Mouse (Mus musculus) T-helper 2 cell (primary cell): ENCODE measurements at regions not wholly inside any gene's neighbourhood (a gene's known extent, or its start where the extent isn't known, plus 50 kb on each side); places are given as distances from the start of the nearest gene placed in this dataset.

Experiments used
- in situ Hi-C: fragments of 300-600 bp; cut with MboI, MseI; formaldehyde crosslinking; loops from one replicate; pipeline ENCODE4 v1.15.1; 2025; ENCODE audit warnings: high pct_unique_total_duplicates

GRCm38 (mm10) chr2:138123331-138123730 lies 133.0 kb upstream of the Btbd3 start:
- in situ Hi-C loops = no loop called here

DNA sequence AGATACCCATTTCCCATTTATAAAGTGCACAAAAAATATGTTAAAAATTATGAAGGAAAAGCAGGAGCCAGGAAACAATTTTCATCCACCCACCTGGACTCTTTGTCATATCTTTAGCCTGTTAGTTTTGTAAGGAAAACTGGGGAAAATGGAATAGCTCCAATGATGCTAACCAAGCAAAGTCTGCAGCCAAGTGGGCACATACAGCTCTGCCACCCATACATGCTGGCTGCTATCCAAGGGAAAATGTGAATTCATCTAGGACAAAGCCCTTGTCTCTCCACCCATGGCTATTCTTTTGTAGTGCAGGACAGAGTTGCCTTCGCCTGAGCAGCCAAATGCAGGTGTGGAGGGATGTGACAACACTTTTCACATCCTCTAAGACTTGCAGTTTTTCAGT lies 135.5 kb upstream of the Btbd3 start:
- in situ Hi-C loops = no loop called here

DNA sequence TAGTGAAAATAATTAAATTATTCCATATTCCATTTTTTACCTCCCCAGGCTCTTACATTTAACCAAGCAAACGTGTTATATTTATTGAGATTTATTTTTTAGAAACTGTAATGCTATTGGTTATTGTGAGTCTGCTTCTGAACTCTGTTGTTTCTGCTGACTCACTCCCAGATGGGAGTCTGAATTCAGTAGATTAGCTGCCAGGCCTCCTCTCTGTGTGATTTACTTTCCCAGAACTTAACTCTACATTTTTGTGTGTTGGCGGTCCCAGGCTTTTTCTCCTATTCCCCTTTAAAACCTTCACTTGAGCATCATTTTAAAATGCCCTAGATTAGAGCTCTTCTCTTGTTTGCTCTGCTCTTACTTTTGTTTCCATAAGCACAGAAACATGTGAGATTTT lies 136.2 kb upstream of the Btbd3 start:
- in situ Hi-C loops = no loop called here

DNA sequence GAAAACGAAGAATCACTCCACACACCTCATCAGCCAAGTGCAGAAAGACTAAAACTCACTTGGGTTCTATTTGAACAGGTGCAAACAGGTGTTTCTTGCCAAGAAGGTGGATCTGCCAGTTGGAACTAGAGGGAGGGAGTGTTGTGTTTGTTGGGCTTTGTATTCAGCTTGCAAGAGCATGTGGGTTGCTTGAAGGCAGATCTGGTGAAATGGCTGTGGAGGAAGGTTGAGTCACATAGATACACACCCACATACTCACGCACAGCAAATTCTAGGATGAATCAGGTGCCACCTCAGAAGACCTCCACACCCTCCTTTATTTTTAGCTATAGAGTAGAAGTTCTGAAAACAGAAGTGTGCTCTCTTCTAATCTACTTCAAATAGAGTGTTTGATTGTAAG lies 156.6 kb upstream of the Btbd3 start:
- in situ Hi-C loops = loop anchor here (10.0 kb wide), 1 partner anchor 1265 kb away; no protein-coding TSS in a partner anchor

GRCm38 (mm10) chr2:138085390-138085789 lies 171.0 kb upstream of the Btbd3 start:
- in situ Hi-C loops = no loop called here

- in situ Hi-C loops = no loop called here
These were observed 171.6 kb upstream of the Btbd3 start for GRCm38 (mm10) chr2:138084564-138085283.

DNA sequence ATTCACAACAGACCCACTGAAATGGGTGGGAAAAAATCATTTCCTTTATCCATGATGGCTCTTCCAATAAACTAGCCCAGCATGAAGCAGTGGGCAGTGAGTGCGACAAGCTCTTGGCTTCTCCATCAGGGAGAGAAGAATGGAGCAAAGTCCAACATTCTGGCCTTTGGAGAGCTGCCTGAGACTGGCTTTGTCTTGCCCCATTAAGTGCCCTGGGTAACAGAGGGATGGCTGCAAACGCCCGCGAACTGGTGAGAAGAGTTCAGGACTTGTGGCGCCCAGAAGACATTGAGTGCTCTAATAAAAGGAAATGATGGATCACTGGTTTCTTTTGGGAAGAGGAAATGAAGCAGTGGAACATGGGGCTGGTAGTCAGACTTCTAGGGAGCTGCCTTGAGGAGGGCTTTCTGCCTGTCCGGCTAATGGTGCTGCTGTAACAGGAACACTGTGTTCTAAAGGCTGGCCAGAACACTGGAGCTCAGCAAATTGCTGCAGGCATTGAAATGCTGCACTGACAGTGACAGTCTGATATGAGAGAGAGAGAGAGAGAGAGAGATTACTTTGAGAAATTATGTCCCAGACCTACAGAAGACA lies 182.2 kb upstream of the Btbd3 start:
- in situ Hi-C loops = no loop called here

GRCm38 (mm10) chr2:138072165-138072728 lies 184.1 kb upstream of the Btbd3 start:
- in situ Hi-C loops = no loop called here

DNA sequence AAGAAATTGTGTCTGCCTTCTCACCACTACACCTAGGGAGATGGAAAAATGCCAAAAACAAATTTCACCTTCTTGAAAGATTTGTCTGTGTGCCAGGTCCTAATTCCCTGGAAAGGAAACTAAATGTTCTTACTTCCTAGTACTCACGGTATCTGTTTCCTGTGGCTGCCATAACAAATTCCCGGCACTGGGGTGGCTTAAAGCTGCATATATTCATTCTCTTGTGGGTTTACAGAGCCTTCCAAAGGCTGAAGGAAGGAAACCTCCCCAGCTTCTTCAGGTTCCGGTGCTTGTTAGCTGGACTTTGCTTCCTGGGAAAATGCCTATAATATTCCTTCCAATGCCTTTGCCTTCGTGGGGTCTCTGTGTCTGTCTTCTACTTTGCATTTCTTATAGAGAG lies 203.3 kb upstream of the Btbd3 start:
- in situ Hi-C loops = no loop called here

GRCm38 (mm10) chr2:138048341-138048740 lies 208.0 kb upstream of the Btbd3 start:
- in situ Hi-C loops = no loop called here

- in situ Hi-C loops = no loop called here
These were observed 208.6 kb upstream of the Btbd3 start for GRCm38 (mm10) chr2:138047781-138048201.

DNA sequence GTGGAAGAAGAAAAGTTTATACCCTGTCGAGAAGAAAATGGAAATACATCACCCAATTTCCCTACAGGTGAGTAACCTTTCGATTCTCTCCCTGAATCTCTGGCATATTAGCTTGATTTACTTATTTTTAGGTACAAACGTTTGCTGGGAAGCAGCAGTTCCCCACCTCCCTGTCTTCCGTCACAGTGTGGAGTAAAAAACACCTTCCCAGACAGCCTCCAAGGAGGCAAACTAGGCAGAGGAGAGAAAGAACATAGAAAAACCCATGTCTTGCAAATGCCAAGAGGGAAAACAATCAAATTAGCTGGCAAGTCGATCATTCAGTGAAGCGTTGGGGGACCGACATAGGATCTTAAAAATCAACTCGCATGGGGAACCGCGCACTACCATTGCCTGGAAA lies 209.0 kb upstream of the Btbd3 start:
- in situ Hi-C loops = no loop called here

- in situ Hi-C loops = no loop called here
These were observed 209.4 kb upstream of the Btbd3 start for GRCm38 (mm10) chr2:138046918-138047317.

GRCm38 (mm10) chr2:138045933-138046642 lies 210.3 kb upstream of the Btbd3 start:
- in situ Hi-C loops = no loop called here

GRCm38 (mm10) chr2:138040706-138041105 lies 215.7 kb upstream of the Btbd3 start:
- in situ Hi-C loops = no loop called here

- in situ Hi-C loops = no loop called here
These were observed 216.1 kb upstream of the Btbd3 start for GRCm38 (mm10) chr2:138040302-138040701.

- in situ Hi-C loops = no loop called here
These were observed 222.1 kb upstream of the Btbd3 start for GRCm38 (mm10) chr2:138034123-138034736.

GRCm38 (mm10) chr2:138033379-138034122 lies 222.8 kb upstream of the Btbd3 start:
- in situ Hi-C loops = no loop called here

DNA sequence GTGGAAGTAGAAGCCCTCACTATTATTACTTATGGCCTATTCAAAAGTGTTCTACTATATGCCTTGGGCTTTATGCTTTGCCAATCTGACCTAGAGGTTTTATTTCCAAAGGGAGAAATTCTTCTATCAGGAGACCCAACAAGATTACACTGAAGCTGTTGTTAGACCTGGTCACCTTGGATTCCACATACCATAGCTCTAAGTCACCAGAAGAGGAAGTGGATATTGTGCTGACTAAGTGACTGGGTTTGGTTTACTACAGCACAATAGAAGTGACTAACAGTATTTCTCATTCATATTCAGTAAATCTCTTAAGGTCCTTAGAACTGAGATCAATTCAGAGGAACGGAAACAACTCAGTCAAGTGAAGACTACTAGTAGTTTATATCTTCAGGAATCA lies 229.0 kb upstream of the Btbd3 start:
- in situ Hi-C loops = no loop called here

- in situ Hi-C loops = no loop called here
These were observed 232.8 kb upstream of the Btbd3 start for GRCm38 (mm10) chr2:138023558-138023957.

DNA sequence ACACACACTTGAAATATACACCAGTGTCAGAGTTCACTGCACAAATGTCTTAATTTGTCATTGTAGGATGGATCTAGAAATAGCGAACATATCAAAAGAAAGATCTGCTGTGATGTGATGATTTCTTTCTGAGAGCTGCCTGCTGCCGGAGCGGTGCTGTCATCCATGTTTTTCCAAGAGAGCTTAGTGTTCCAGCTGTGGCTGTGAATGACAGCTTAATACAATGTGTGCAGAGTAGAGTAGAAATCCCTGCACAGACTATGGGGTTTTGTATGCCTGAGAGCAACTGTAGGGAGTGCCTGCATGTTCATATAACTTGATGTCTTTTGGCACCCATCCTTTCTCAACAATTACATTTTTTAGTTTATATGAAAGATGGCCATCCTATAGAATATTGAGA lies 274.6 kb upstream of the Btbd3 start:
- in situ Hi-C loops = no loop called here
